Mouse (Mus musculus): ENCODE measurements around the gene Gm17455.

Gene Gm17455

GRCm38 (mm10) chr10:60422756-60423155, 23.2 kb downstream of the Gm17455 start:
- DNase-seq = no peak

DNA sequence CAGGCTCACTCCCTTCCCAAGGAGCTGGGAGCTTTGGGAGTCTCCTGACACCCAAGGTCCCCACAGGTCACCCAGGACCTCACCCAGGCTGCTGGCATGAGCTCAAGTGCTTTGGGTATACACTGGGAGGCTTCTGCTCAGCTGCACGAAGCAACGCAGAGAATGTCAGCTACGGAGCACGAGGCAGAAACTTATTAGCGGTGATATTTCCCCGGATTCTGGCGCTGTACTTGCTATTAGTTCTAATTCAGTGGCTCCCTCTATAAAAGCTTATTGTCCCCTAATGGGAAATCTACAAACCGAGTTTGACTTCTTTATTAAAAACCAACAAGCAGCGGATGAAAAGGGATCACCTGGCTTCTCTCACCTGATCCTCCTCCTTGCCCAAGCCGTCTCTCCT, 30.5 kb downstream of the Gm17455 start:
- no peak for DNase-seq

DNA sequence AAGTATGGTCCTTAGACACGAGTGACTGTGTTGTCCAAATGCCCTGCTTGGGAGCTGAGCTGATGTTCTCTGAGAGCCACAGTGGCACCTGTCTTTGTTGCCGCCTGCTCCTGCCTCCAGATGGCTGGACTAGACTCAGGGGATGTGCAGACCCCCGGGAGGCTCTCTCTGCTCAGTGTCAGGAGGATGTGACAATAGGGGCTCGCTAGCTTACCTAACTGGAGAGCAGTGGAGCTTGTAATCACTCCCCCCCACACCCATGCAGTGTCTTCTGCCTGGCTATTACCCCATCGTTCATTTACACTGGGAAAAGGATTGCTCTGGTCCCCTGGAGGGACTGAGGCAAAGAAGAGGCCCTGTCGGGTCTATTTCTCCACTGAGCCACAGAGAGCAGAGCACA, 31.1 kb downstream of the Gm17455 start:
- no peak for DNase-seq

GRCm38 (mm10) chr10:60432679-60433078, 33.2 kb downstream of the Gm17455 start:
- no peak for DNase-seq

DNA sequence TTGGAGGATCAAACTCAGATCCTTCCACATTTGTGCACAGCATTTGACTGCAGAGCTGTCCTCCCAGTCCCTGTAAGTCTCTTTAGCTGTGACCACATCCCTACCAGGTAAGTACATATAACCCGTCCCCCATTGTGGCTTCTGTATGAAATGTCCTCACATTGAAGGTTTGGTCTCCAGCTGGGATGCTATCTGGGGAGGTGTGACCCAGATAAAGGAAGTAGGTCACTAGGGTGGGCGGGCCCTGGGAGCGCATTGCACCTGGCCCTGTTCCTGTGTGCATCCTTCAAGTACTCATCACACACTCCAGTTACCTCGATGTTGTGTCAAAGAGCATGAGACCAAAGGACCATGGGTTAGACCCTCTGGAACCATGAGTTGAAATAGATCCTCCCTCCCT, 42.8 kb downstream of the Gm17455 start:
- no peak for DNase-seq

- no peak for DNase-seq
Observed at GRCm38 (mm10) chr10:60443078-60443477, 43.6 kb downstream of the Gm17455 start.

- peak; percentile 82 for DNase-seq
Observed at GRCm38 (mm10) chr10:60445031-60445593, 45.6 kb downstream of the Gm17455 start.

DNA sequence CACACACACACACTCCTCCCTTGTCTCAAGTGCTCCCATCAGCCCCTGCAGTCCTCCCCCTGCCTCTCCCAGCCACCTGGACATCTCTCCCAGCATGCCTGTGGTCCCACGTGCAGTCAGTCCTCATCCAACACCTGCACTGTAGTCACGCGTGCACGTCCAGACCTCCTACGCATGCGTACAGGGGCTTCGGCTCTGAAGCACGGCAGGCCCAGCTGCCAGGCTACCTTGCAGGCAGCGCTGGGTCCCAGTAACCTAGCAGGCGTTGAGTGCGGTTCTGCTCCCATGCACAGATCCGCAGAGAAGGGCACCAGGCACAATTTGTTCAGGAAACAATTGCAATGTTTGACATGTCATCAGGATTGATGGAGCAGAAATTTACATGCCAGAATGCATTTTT, 47.7 kb downstream of the Gm17455 start:
- DNase-seq = no peak

Data from kidney, postnatal 14 days (tissue).